ENCODE assay signal across 17 mouse cellular contexts in the genomic region with DNA sequence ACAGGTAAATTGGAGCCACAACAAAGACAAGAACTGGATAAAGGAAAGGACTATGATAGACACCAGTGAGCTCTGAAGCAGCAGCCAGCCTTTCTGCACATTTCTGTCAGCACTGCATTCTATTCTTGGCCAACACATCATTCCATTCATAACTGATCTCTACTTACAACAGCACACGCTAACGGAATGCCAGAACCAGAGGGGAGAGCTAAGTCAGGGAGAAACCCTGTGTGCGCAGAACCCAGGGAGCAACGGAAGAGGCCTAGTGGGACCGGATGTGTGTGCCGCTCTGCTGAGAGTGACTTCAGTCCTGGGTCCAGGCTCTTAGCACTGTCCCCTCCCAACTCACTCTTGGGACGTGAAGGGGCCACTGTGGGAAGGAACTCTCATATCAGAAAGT. TPM values are rescaled to one million over a fixed set of nuclear protein-coding genes. Genes with fewer than 3 reads are reported as not detected.
A peak's percentile ranks its signal among the peaks of the same experiment; 100 is the strongest.
DNase-seq lines count a peak whose midpoint lies in the region; ATAC-seq lines count a peak whose summit lies in the region.
"Had no signal": no experiment of that assay in that cellular context is flagged by ENCODE, and none has a peak within 500 bp of the region (broad histone marks: within the 10 kb centered on the region; RNA-seq: fewer than 3 reads in every experiment).

No protein-coding gene starts in this region.

- H3K36me3 ChIP-seq in heart, embryonic 16.5 days (ENCODE audit: control insufficient read depth, insufficient read depth), result no peaks in the 10 kb centered on the region
- H3K36me3 ChIP-seq in midbrain, embryonic 13.5 days, result no peaks in the 10 kb centered on the region
- H3K36me3 ChIP-seq: embryonic facial prominence, embryonic 12.5 days; forebrain, embryonic 12.5 days had no signal

- no peaks in the 10 kb centered on the region for H3K9me3 ChIP-seq in heart, embryonic 16.5 days (replicated peaks; ENCODE audit: control insufficient read depth, low read length)
- no peaks in the 10 kb centered on the region for H3K9me3 ChIP-seq in midbrain, embryonic 13.5 days
- H3K9me3 ChIP-seq: embryonic facial prominence, embryonic 12.5 days; forebrain, embryonic 12.5 days had no signal

- peak overlapping the region; percentile 62 for H3K9ac ChIP-seq in heart, embryonic 16.5 days (ENCODE audit: low read length)
- H3K9ac ChIP-seq in midbrain, embryonic 13.5 days (replicated peaks), result no peak overlapping the region
- H3K9ac ChIP-seq: embryonic facial prominence, embryonic 12.5 days; forebrain, embryonic 12.5 days; liver, postnatal 0 days had no signal

- peak; percentile 94 for ATAC-seq in heart, embryonic 16.5 days (replicated peaks; ENCODE audit: extremely low read depth, insufficient read depth, low FRiP score)
- no peak for ATAC-seq in midbrain, embryonic 13.5 days
- ATAC-seq: hindbrain, embryonic 16.5 days; liver, postnatal 0 days had no signal

- peak overlapping the region; percentile 38 for H3K4me3 ChIP-seq in heart, embryonic 16.5 days (ENCODE audit: low read length)
- no peak overlapping the region for H3K4me3 ChIP-seq in midbrain, embryonic 13.5 days (replicated peaks)
- H3K4me3 ChIP-seq: embryonic facial prominence, embryonic 12.5 days; forebrain, embryonic 12.5 days had no signal

- DNase-seq in kidney, postnatal 14 days, result peak; percentile 23
- DNase-seq in kidney, adult 9 months, result no peak
- DNase-seq in heart, adult 8-10 months (ENCODE audit: low spot score), result peak; percentile 56
- DNase-seq in lung, postnatal 14 days, result peak; percentile 22
- no peak for DNase-seq in layer of hippocampus, adult 18-20 months (ENCODE audit: low spot score in 2 of 2)
- no peak for DNase-seq in left cerebral cortex, postnatal 25 days (ENCODE audit: low spot score in 2 of 2)
- DNase-seq: adrenal gland, adult 2 months; cerebellum, postnatal 25 days; gastrocnemius, postnatal 10 days; liver, postnatal 0 days; spleen, adult 18-20 months had no signal

- peak overlapping the region; percentile 57 for H3K4me2 ChIP-seq in heart, embryonic 16.5 days (ENCODE audit: low read depth, low read length)
- H3K4me2 ChIP-seq in midbrain, embryonic 13.5 days (replicated peaks), result no peak overlapping the region
- H3K4me2 ChIP-seq: embryonic facial prominence, embryonic 12.5 days; forebrain, embryonic 12.5 days; midbrain, embryonic 11.5 days had no signal

- H3K27ac ChIP-seq in heart, embryonic 16.5 days (ENCODE audit: low read length), result peak overlapping the region; percentile 97
- H3K27ac ChIP-seq in midbrain, embryonic 13.5 days, result no peak overlapping the region
- H3K27ac ChIP-seq: embryonic facial prominence, embryonic 12.5 days; forebrain, embryonic 12.5 days had no signal

- WGBS in heart, embryonic 16.5 days, result 22% methylated on average over 7 of the region's 7 CpGs
- WGBS in midbrain, embryonic 13.5 days, result 86% methylated on average over 7 of the region's 7 CpGs

- intact Hi-C loops in left cerebral cortex, postnatal 25 days (cut with DNase I), result no loop called here

- no peaks in the 10 kb centered on the region for H3K27me3 ChIP-seq in heart, embryonic 16.5 days (ENCODE audit: control insufficient read depth, insufficient read depth, low read length)
- H3K27me3 ChIP-seq in midbrain, embryonic 13.5 days, result peaks cover 20% of the 10 kb centered on the region; the same call in 1 of the 2 replicates
- H3K27me3 ChIP-seq: embryonic facial prominence, embryonic 12.5 days had no signal

- peaks cover 11% of the 10 kb centered on the region for H3K4me1 ChIP-seq in heart, embryonic 16.5 days (ENCODE audit: control insufficient read depth, insufficient read depth, low read length)
- no peaks in the 10 kb centered on the region for H3K4me1 ChIP-seq in midbrain, embryonic 13.5 days (replicated peaks)
- H3K4me1 ChIP-seq: embryonic facial prominence, embryonic 12.5 days had no signal

RNA-seq across cellular contexts. Expression of a gene that starts 13.2 kb away (rescaled TPM):
- 10 to 100 TPM in 1 of 4 experiments, 1 to 10 TPM in 3; 8.9 to 11.7 (median 9.3) TPM for total RNA-seq in heart, adult 8-10 months (2022)
- polyA plus RNA-seq in heart, embryonic 16.5 days (2015; fragmentation: Nextera tagmentation; extraction: Ambion mirVana), result 4.6 and 4.7 TPM in 2 replicates
- 1 to 10 TPM; 2.9 to 4.5 TPM for total RNA-seq in layer of hippocampus, adult 18-20 months (2021)
- 0.96 and 1.3 TPM in 2 replicates for polyA plus RNA-seq in midbrain, embryonic 13.5 days (2015; fragmentation: Nextera tagmentation; extraction: Ambion mirVana)
- total RNA-seq in left cerebral cortex, postnatal 25 days (2021), result 1 to 10 TPM; 2.3 to 2.5 TPM

Comparison
In these comparisons a context has a peak if more than half of its experiments do, and no peak if none do; other contexts are left out.
1. DNase-seq: peak in kidney, postnatal 14 days (single experiment), heart, adult 8-10 months (single experiment) and lung, postnatal 14 days (single experiment); none in kidney, adult 9 months (single experiment), layer of hippocampus, adult 18-20 months (0 of 2) and left cerebral cortex, postnatal 25 days (0 of 2).